23 mouse cellular contexts compared by ENCODE assay signal in genomic region chrX:49196386-49196785, GRCm38 (mm10).
DNase-seq lines count a peak whose midpoint lies in the region; ATAC-seq and TF ChIP-seq lines count a peak whose summit lies in the region.
"Had no signal": no experiment of that assay in that cellular context is flagged by ENCODE, and none has a peak within 500 bp of the region (broad histone marks: within the 10 kb centered on the region; RNA-seq: fewer than 3 reads in every experiment).

No protein-coding gene starts in this region.

- no peaks in the 10 kb centered on the region for H3K9me3 ChIP-seq in MEL (replicated peaks; ENCODE audit: insufficient read depth, low read length)
- H3K9me3 ChIP-seq in neural tube, embryonic 15.5 days (replicated peaks), result no peaks in the 10 kb centered on the region
- H3K9me3 ChIP-seq: embryonic facial prominence, embryonic 13.5 days; forebrain, embryonic 12.5 days; G1E; heart, embryonic 10.5 days; hindbrain, embryonic 12.5 days had no signal

- no peaks in the 10 kb centered on the region for H3K36me3 ChIP-seq in liver, adult 2 months (ENCODE audit: control insufficient read depth, insufficient read depth, low read length)
- no peaks in the 10 kb centered on the region; a peak in 1 of 4 replicates for H3K36me3 ChIP-seq in MEL (ENCODE audit: control insufficient read depth in 1 of 2, insufficient read depth in 2 of 2, low read length in 2 of 2)
- no peaks in the 10 kb centered on the region for H3K36me3 ChIP-seq in neural tube, embryonic 15.5 days
- H3K36me3 ChIP-seq: embryonic facial prominence, embryonic 13.5 days; forebrain, embryonic 12.5 days; G1E; heart, embryonic 10.5 days; hindbrain, embryonic 12.5 days had no signal

- no peaks in the 10 kb centered on the region for H3K4me1 ChIP-seq in liver, adult 2 months (ENCODE audit: control insufficient read depth, insufficient read depth, low read length)
- no peaks in the 10 kb centered on the region for H3K4me1 ChIP-seq in MEL (ENCODE audit: control insufficient read depth in 1 of 2, insufficient read depth in 2 of 2, low read length in 2 of 2)
- no peaks in the 10 kb centered on the region for H3K4me1 ChIP-seq in neural tube, embryonic 15.5 days
- H3K4me1 ChIP-seq: embryonic facial prominence, embryonic 13.5 days; forebrain, embryonic 12.5 days; heart, embryonic 10.5 days; hindbrain, embryonic 12.5 days had no signal

- TF ChIP-seq EP300 in MEL (IDR thresholded peaks at IDR 0.05; ENCODE audit: low read depth in 1 of 2, low read length in 2 of 2), result no peak

- TF ChIP-seq POLR2A in liver, adult 2 months (IDR thresholded peaks at IDR 0.05; ENCODE audit: extremely low read depth, insufficient read depth, low read length), result no peak
- TF ChIP-seq POLR2A in MEL (IDR thresholded peaks at IDR 0.05; ENCODE audit: control insufficient read depth in 1 of 2, insufficient read depth in 1 of 2, low read depth in 1 of 2, low read length in 2 of 2, poor library complexity in 1 of 2), result no peak

- ATAC-seq in granulocyte monocyte progenitor cell, adult 5-6 weeks (replicated peaks; ENCODE audit: poor library complexity, severe bottlenecking), result peak; percentile 63; the same call in 1 of the 2 replicates
- no peak for ATAC-seq in neural tube, embryonic 15.5 days (ENCODE audit: low FRiP score)
- ATAC-seq: forebrain, embryonic 16.5 days; hindbrain, postnatal 0 days had no signal

- no peaks in the 10 kb centered on the region for H3K27me3 ChIP-seq in liver, adult 2 months (ENCODE audit: control insufficient read depth, insufficient read depth, low read length)
- H3K27me3 ChIP-seq in MEL (ENCODE audit: control insufficient read depth in 1 of 2, insufficient read depth in 2 of 2, low read length in 2 of 2), result no peaks in the 10 kb centered on the region
- H3K27me3 ChIP-seq in neural tube, embryonic 15.5 days (replicated peaks), result no peaks in the 10 kb centered on the region
- H3K27me3 ChIP-seq: embryonic facial prominence, embryonic 13.5 days; forebrain, embryonic 12.5 days; hindbrain, embryonic 12.5 days had no signal

- no peak for TF ChIP-seq CTCF in liver, adult 2 months (IDR thresholded peaks at IDR 0.05; ENCODE audit: low read depth, low read length)
- TF ChIP-seq CTCF in MEL (IDR thresholded peaks at IDR 0.05 in 2 of 3, conservative IDR thresholded peaks at IDR 0.05 in 1 of 3; ENCODE audit: control insufficient read depth in 1 of 3, insufficient read depth in 1 of 3, low read depth in 2 of 3, low read length in 3 of 3, poor library complexity in 1 of 3, severe bottlenecking in 1 of 3), result no peak

- H3K4me3 ChIP-seq in liver, adult 2 months (ENCODE audit: insufficient read depth, low read depth, low read length), result no peak overlapping the region
- no peak overlapping the region for H3K4me3 ChIP-seq in MEL (ENCODE audit: control insufficient read depth in 1 of 2, insufficient read depth in 1 of 2, low read depth in 2 of 2, low read length in 2 of 2)
- H3K4me3 ChIP-seq in neural tube, embryonic 15.5 days (replicated peaks), result no peak overlapping the region
- H3K4me3 ChIP-seq: embryonic facial prominence, embryonic 13.5 days; forebrain, embryonic 12.5 days; heart, embryonic 10.5 days; hindbrain, embryonic 12.5 days had no signal

- H3K9ac ChIP-seq in liver, adult 2 months (ENCODE audit: low read depth, low read length), result no peak overlapping the region
- no peak overlapping the region for H3K9ac ChIP-seq in MEL (ENCODE audit: control insufficient read depth, low read depth, low read length, poor library complexity, severe bottlenecking)
- no peak overlapping the region for H3K9ac ChIP-seq in neural tube, embryonic 15.5 days (replicated peaks)
- H3K9ac ChIP-seq: embryonic facial prominence, embryonic 13.5 days; forebrain, embryonic 12.5 days; hindbrain, embryonic 12.5 days had no signal

- no peaks in the 10 kb centered on the region for H3K79me2 ChIP-seq in liver, adult 2 months (ENCODE audit: control insufficient read depth, insufficient read depth, low read length)
- no peaks in the 10 kb centered on the region for H3K79me2 ChIP-seq in MEL (ENCODE audit: control insufficient read depth, insufficient read depth, low read length, poor library complexity)

- peak; percentile 21 for DNase-seq in liver, adult 2 months (ENCODE audit: extremely low read depth, low read depth, low spot score)
- no peak for DNase-seq in liver
- peak; percentile 48 for DNase-seq in MEL (ENCODE audit: low read depth, low spot score)
- peak; percentile 0 for DNase-seq in skeletal muscle tissue, adult 2 months (ENCODE audit: low read depth, low spot score)
- DNase-seq in gastrocnemius, postnatal 36 days, result no peak
- DNase-seq in adrenal gland, adult (ENCODE audit: inconsistent age in 2 of 2, low spot score in 1 of 2), result no peak
- DNase-seq: adrenal gland, adult 8-10 months; adrenal gland, postnatal 36 days; cerebellum, adult 11 months; cerebellum, adult 8-10 months; cerebellum, postnatal 14 days; gastrocnemius, postnatal 10 days; heart, postnatal 10 days; heart, postnatal 4 days had no signal

- intact Hi-C loops in gastrocnemius, postnatal 36 days (cut with DNase I), result no loop called here

- H3K27ac ChIP-seq in liver, adult 2 months (replicated peaks; ENCODE audit: insufficient read depth, low read depth, low read length), result no peak overlapping the region
- no peak overlapping the region for H3K27ac ChIP-seq in MEL (ENCODE audit: control insufficient read depth, low read depth, low read length)
- H3K27ac ChIP-seq in neural tube, embryonic 15.5 days (replicated peaks), result no peak overlapping the region
- H3K27ac ChIP-seq: embryonic facial prominence, embryonic 13.5 days; forebrain, embryonic 12.5 days; heart, embryonic 10.5 days; hindbrain, embryonic 12.5 days; hindbrain, postnatal 0 days had no signal

- 86% methylated on average over 4 of the region's 4 CpGs for WGBS in liver, adult 2 months
- 54% methylated on average over 4 of the region's 4 CpGs for WGBS in neural tube, embryonic 15.5 days

- no peak overlapping the region for H3K4me2 ChIP-seq in neural tube, embryonic 15.5 days
- H3K4me2 ChIP-seq: embryonic facial prominence, embryonic 13.5 days; forebrain, embryonic 12.5 days; hindbrain, embryonic 12.5 days had no signal

- no peak for TF ChIP-seq RAD21 in MEL (IDR thresholded peaks at IDR 0.05; ENCODE audit: low read depth, low read length)

TF ChIP-seq in MEL, 35 proteins besides CTCF, POLR2A, EP300 and RAD21:
- no peak for TF ChIP-seq ZNF384 (IDR thresholded peaks at IDR 0.05; ENCODE audit: low read depth, low read length)
- no peak for TF ChIP-seq KAT2A (conservative IDR thresholded peaks at IDR 0.05; ENCODE audit: low read depth, low read length)
- no peak for TF ChIP-seq JUND (IDR thresholded peaks at IDR 0.05; ENCODE audit: low read depth, low read length)
- TF ChIP-seq MAZ (IDR thresholded peaks at IDR 0.05; ENCODE audit: low read depth, low read length), result no peak
- TF ChIP-seq ZMIZ1 (IDR thresholded peaks at IDR 0.05; ENCODE audit: low read depth, low read length), result no peak
- no peak for TF ChIP-seq POLR2AphosphoS2 (IDR thresholded peaks at IDR 0.05; ENCODE audit: low read length)
- TF ChIP-seq NRF1 (IDR thresholded peaks at IDR 0.05; ENCODE audit: insufficient read depth, low read depth, low read length, poor library complexity, severe bottlenecking), result no peak
- TF ChIP-seq GATA1 (IDR thresholded peaks at IDR 0.05; ENCODE audit: low read depth, low read length), result no peak
- TF ChIP-seq E2F4 (IDR thresholded peaks at IDR 0.05; ENCODE audit: borderline replicate concordance, low read depth, low read length), result no peak
- TF ChIP-seq MYB (IDR thresholded peaks at IDR 0.05; ENCODE audit: low read depth, low read length), result no peak
- no peak for TF ChIP-seq ELF1 (IDR thresholded peaks at IDR 0.05; ENCODE audit: low read depth, low read length)
- no peak for TF ChIP-seq SIN3A (IDR thresholded peaks at IDR 0.05; ENCODE audit: low read length)
- no peak for TF ChIP-seq MYC (IDR thresholded peaks at IDR 0.05; ENCODE audit: low read depth, low read length)
- TF ChIP-seq UBTF (IDR thresholded peaks at IDR 0.05; ENCODE audit: borderline replicate concordance, insufficient read depth, low read depth, low read length), result no peak
- TF ChIP-seq MAX (IDR thresholded peaks at IDR 0.05; ENCODE audit: low read length), result no peak
- no peak for TF ChIP-seq CHD1 (IDR thresholded peaks at IDR 0.05; ENCODE audit: low read depth, low read length)
- TF ChIP-seq TAL1 (IDR thresholded peaks at IDR 0.05; ENCODE audit: low read length), result no peak
- no peak for TF ChIP-seq TBP (IDR thresholded peaks at IDR 0.05; ENCODE audit: low read depth, low read length)
- no peak for TF ChIP-seq ZKSCAN1 (IDR thresholded peaks at IDR 0.05; ENCODE audit: low read depth, low read length)
TF ChIP-seq in MEL: peak in this region for 0.

Comparison
In these comparisons a context has a peak if more than half of its experiments do, and no peak if none do; other contexts are left out.
1. DNase-seq: peak in liver, adult 2 months (single experiment), MEL (single experiment) and skeletal muscle tissue, adult 2 months (single experiment); none in liver (single experiment), gastrocnemius, postnatal 36 days (0 of 2) and adrenal gland, adult (0 of 2).